Mouse (Mus musculus) limb, embryonic 14.5 days (tissue): ENCODE measurements around the gene Pbld2. TPM values are rescaled to one million over a fixed set of nuclear protein-coding genes. Genes with fewer than 3 reads are reported as not detected.

ENCODE experiments used
- ATAC-seq: fragments of 200-750 bp; cut with Nextera tagmentation; 2 replicates; pipeline ENCODE4 v1.8.0; 2017; ENCODE audit warnings: low read depth, moderate number of reproducible peaks, moderate TSS enrichment; ENCODE audit not compliant: low FRiP score
- DNase-seq: peaks from one replicate; pipeline ENCODE4 v3.0.0-alpha.2; 2015; ENCODE audit warnings: low spot score
- H3K27ac ChIP-seq: fragments of 300-500 bp; sonication (generic); replicated peaks from 2 replicates; pipeline ENCODE4 v1.5.1; 2014; ENCODE audit warnings: low read depth, mild to moderate bottlenecking, low read length, moderate library complexity, mixed read lengths
- H3K27me3 ChIP-seq: fragments of 300-500 bp; sonication (generic); 2 replicates; pipeline ENCODE4 v1.6.1; 2014; ENCODE audit warnings: low read length, mixed read lengths; ENCODE audit not compliant: control insufficient read depth, insufficient read depth
- H3K36me3 ChIP-seq: fragments of 300-500 bp; sonication (generic); 2 replicates; pipeline ENCODE4 v1.6.1; 2014; ENCODE audit warnings: mild to moderate bottlenecking, low read length, moderate library complexity, mixed read lengths; ENCODE audit not compliant: control insufficient read depth, insufficient read depth
- H3K4me1 ChIP-seq: fragments of 300-500 bp; sonication (generic); 2 replicates; pipeline ENCODE4 v1.6.1; 2014; ENCODE audit warnings: antibody characterized with exemption, low read length, mixed read lengths; ENCODE audit not compliant: control insufficient read depth, insufficient read depth
- H3K4me2 ChIP-seq: fragments of 300-500 bp; sonication (generic); replicated peaks from 2 replicates; pipeline ENCODE4 v1.6.1; 2014; ENCODE audit warnings: low read depth, mild to moderate bottlenecking, low read length, moderate library complexity; ENCODE audit not compliant: severe bottlenecking
- H3K4me3 ChIP-seq: fragments of 300-500 bp; sonication (generic); replicated peaks from 2 replicates; pipeline ENCODE4 v1.5.1; 2014; ENCODE audit warnings: low read length
- H3K9ac ChIP-seq: fragments of 300-500 bp; sonication (generic); 2 replicates; pipeline ENCODE4 v1.6.1; 2014; ENCODE audit warnings: mild to moderate bottlenecking, low read depth, low read length, moderate library complexity; ENCODE audit not compliant: severe bottlenecking
- H3K9me3 ChIP-seq: fragments of 300-500 bp; sonication (generic); 2 replicates; pipeline ENCODE4 v1.6.1; 2016; ENCODE audit warnings: low read length; ENCODE audit not compliant: control insufficient read depth
- POLR2A ChIP-seq: fragments of 200-500 bp; IDR thresholded peaks from 2 replicates; pipeline ENCODE4 v1.8.0; 2012; ENCODE audit warnings: inconsistent platforms, mild to moderate bottlenecking, moderate library complexity, borderline replicate concordance; ENCODE audit not compliant: insufficient read depth, insufficient read length; ENCODE audit errors: extremely low read depth
- WGBS: fragments of 180-500 bp; shearing (Covaris S2); extraction: QIAGEN DNeasy Blood & Tissue Kit; methylation state at CpG from one replicate; pipeline ENCODE4 v1.1.7; 2014; 5-methylcytosine and 5-hydroxymethylcytosine counted together
- polyA plus RNA-seq, 2 experiments: library from polyadenylated mRNA; depleted of rRNA in 1 of 2; stranded (reverse) in 1 of 2; unstranded in 1 of 2; fragments of >200 nt; fragmentation: Nextera tagmentation in 1 of 2; extraction: Ambion mirVana in 1 of 2; gene quantifications; 2 replicates each; pipeline versions ENCODE4 v1.2.1 to v1.2.3; 2012 to 2014

Pbld2 gene
- polyA plus RNA-seq, 2 experiments, result 0.52 to 2.1 TPM

- no peaks in the 10 kb centered on the region for H3K27me3 ChIP-seq
- no peak for DNase-seq
- no peaks in the 10 kb centered on the region for H3K36me3 ChIP-seq
- no peaks in the 10 kb centered on the region for H3K4me1 ChIP-seq
- 67% methylated on average over 2 of the region's 2 CpGs for WGBS
- TF ChIP-seq POLR2A, result no peak
- no peak for ATAC-seq
- no peaks in the 10 kb centered on the region for H3K9me3 ChIP-seq
- no peak overlapping the region for H3K9ac ChIP-seq
- H3K27ac ChIP-seq, result no peak overlapping the region
- H3K4me3 ChIP-seq, result no peak overlapping the region
- H3K4me2 ChIP-seq, result no peak overlapping the region
These were observed 30.5 kb downstream of the Pbld2 start for GRCm38 (mm10) chr10:63054586-63054985.

- no peak for TF ChIP-seq POLR2A
- Histone ChIP-seq H3K36me3 (no peaks in the 10 kb centered on the region), H3K27ac (no peak overlapping the region), H3K4me2 (no peak overlapping the region), H3K4me3 (no peak overlapping the region), H3K27me3 (no peaks in the 10 kb centered on the region), H3K9me3 (no peaks in the 10 kb centered on the region), H3K9ac (no peak overlapping the region), H3K4me1 (no peaks in the 10 kb centered on the region)
- WGBS, result 32% methylated on average over 24 of the region's 24 CpGs
- ATAC-seq (no peak), DNase-seq (no peak)
These were observed 33.0 kb downstream of the Pbld2 start for GRCm38 (mm10) chr10:63056966-63057750.

GRCm38 (mm10) chr10:63059862-63060261, 35.7 kb downstream of the Pbld2 start, which contains the start of gene Pbld1:
Pbld1 (plus strand) TSS chr10:63060162.
- no peaks in the 10 kb centered on the region for H3K36me3 ChIP-seq
- no peak within 1 kb of the TSS for H3K27ac ChIP-seq
- no peak for TF ChIP-seq POLR2A
- H3K27me3 ChIP-seq, result no peaks in the 10 kb centered on the region
- H3K9me3 ChIP-seq, result no peaks in the 10 kb centered on the region
- no peak within 1 kb of the TSS for H3K9ac ChIP-seq
- H3K4me3 ChIP-seq, result no peak within 1 kb of the TSS
- DNase-seq (no peak), ATAC-seq (no peak)
- no peaks in the 10 kb centered on the region for H3K4me1 ChIP-seq
- H3K4me2 ChIP-seq, result no peak within 1 kb of the TSS
- 86% methylated on average over 2 of the region's 2 CpGs for WGBS

GRCm38 (mm10) chr10:63060406-63060805, 36.3 kb downstream of the Pbld2 start:
- Histone ChIP-seq H3K9ac (no peak overlapping the region), H3K4me3 (no peak overlapping the region), H3K27me3 (no peaks in the 10 kb centered on the region), H3K27ac (no peak overlapping the region), H3K36me3 (no peaks in the 10 kb centered on the region), H3K4me2 (no peak overlapping the region), H3K4me1 (no peaks in the 10 kb centered on the region), H3K9me3 (no peaks in the 10 kb centered on the region)
- DNase-seq (no peak), ATAC-seq (no peak)
- no peak for TF ChIP-seq POLR2A
- WGBS, result 73% methylated on average over 11 of the region's 11 CpGs

- DNase-seq (no peak), ATAC-seq (no peak)
- H3K4me1 ChIP-seq, result no peaks in the 10 kb centered on the region
- WGBS, result 55% methylated on average over 12 of the region's 12 CpGs
- TF ChIP-seq POLR2A, result no peak
- no peaks in the 10 kb centered on the region for H3K27me3 ChIP-seq
- H3K9me3 ChIP-seq, result no peaks in the 10 kb centered on the region
- H3K9ac ChIP-seq, result no peak overlapping the region
- H3K36me3 ChIP-seq, result no peaks in the 10 kb centered on the region
- H3K4me2 ChIP-seq, result no peak overlapping the region
- no peak overlapping the region for H3K27ac ChIP-seq
- no peak overlapping the region for H3K4me3 ChIP-seq
These were observed 37.2 kb downstream of the Pbld2 start for GRCm38 (mm10) chr10:63061266-63061665.
